Mouse (Mus musculus): ENCODE data around the gene Klk13. TPM values are rescaled to one million over a fixed set of nuclear protein-coding genes. Genes with fewer than 3 reads are reported as not detected.

The Klk13 gene
- polyA plus RNA-seq, 1 experiment from 2014 or later = 0.16 TPM

DNA sequence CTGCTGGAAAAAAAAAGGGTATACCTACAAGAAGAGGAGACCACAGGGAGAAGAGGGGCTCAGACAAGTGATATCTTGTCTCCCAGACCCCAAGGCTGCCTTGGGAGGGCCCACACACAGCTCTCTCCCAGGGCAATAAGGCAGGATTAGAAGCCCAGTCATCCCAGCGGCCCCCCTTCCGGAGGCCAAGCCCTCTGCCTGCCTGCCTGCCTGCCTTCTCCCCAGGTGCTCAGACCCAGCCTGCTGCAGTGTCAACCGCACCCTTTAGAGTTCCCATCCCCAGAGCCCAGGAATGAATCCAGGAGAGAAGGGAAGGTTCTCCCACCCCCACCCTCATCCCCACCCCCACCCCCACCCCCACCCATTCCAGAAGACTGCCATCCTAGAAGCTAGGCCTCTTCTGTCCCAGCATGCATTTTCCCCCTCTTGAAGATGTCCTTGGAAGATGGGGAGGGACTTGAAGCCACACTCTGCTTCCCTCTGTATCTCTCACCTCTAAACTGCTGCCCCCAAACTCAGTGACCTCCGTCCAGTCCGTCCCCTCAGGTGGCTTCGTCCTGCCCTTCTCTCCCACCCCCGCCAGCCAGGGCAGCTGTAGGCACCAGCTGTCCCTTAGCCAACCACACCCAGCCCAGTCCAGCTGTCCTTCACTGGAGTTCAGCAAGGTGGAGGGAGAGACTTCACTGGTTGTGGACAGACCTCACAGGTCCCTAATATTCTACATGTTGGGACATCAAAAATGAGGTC is 63.1 kb downstream of the Klk13 start:
- Histone ChIP-seq H3K4me2 (ENCODE audit: low read length) (no peak overlapping the region), H3K27me3 (replicated peaks; ENCODE audit: control insufficient read depth, insufficient read depth, low read length) (no peaks in the 10 kb centered on the region), H3K4me1 (ENCODE audit: control insufficient read depth, insufficient read depth, low read depth, low read length) (no peaks in the 10 kb centered on the region), H3K9ac (ENCODE audit: low read depth, low read length) (no peak overlapping the region), H3K27ac (ENCODE audit: low read depth, low read length) (no peak overlapping the region), H3K9me3 (ENCODE audit: control insufficient read depth, low read length) (no peaks in the 10 kb centered on the region), H3K36me3 (ENCODE audit: control insufficient read depth, insufficient read depth, low read length) (no peaks in the 10 kb centered on the region), H3K4me3 (ENCODE audit: low read length) (no peak overlapping the region)
- 50% methylated on average over 7 of the region's 7 CpGs for WGBS
- ATAC-seq = no peak

DNA sequence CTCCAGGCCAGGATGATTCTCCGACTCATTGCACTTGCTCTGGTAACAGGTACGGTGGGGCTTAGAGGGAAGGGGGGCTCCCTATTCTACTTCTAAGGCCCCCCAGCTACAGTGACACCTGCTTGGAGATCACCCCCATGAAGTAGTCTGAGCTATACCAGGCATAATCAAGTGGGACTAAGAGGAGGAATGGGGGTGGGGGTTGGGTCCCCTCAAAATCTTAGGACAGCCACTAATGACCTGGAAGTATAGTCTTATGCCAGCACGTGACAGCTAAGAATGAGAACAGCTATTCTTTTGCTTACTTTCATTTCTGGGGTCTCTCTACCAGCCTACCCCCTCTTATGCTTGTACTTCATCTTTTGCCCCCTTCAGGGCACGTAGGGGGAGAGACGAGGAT is 64.1 kb downstream of the Klk13 start:
- 88% methylated on average over 5 of the region's 5 CpGs for WGBS
- H3K9me3 ChIP-seq (ENCODE audit: control insufficient read depth, low read length) = no peaks in the 10 kb centered on the region
- no peaks in the 10 kb centered on the region for H3K4me1 ChIP-seq (ENCODE audit: control insufficient read depth, insufficient read depth, low read depth, low read length)
- H3K4me3 ChIP-seq (ENCODE audit: low read length) = no peak overlapping the region
- H3K36me3 ChIP-seq (ENCODE audit: control insufficient read depth, insufficient read depth, low read length) = no peaks in the 10 kb centered on the region
- ATAC-seq = no peak
- no peak overlapping the region for H3K4me2 ChIP-seq (ENCODE audit: low read length)
- H3K27me3 ChIP-seq (replicated peaks; ENCODE audit: control insufficient read depth, insufficient read depth, low read length) = no peaks in the 10 kb centered on the region
- H3K27ac ChIP-seq (ENCODE audit: low read depth, low read length) = no peak overlapping the region
- no peak overlapping the region for H3K9ac ChIP-seq (ENCODE audit: low read depth, low read length)

Other genes with a start within 250 kb of the Klk13 start
- gene Vsig10l, start 249.4 kb upstream of the Klk13 start, polyA plus RNA-seq (2015; fragmentation: Nextera tagmentation; extraction: Ambion mirVana) = 20.4 and 26.1 TPM in 2 replicates
- 9.7 and 12.0 TPM in 2 replicates for gene Iglon5, start 222.5 kb upstream of the Klk13 start, polyA plus RNA-seq (2015; fragmentation: Nextera tagmentation; extraction: Ambion mirVana)
- gene 4931406B18Rik, start 206.6 kb upstream of the Klk13 start, polyA plus RNA-seq (2015; fragmentation: Nextera tagmentation; extraction: Ambion mirVana) = 0.07 and 0.11 TPM in 2 replicates
- 1.3 and 1.9 TPM in 2 replicates for gene Cd33, start 168.1 kb upstream of the Klk13 start, polyA plus RNA-seq (2015; fragmentation: Nextera tagmentation; extraction: Ambion mirVana)
- gene Zfp658, start 150.3 kb upstream of the Klk13 start, polyA plus RNA-seq (2015; fragmentation: Nextera tagmentation; extraction: Ambion mirVana) = 6.9 and 7.9 TPM in 2 replicates
- gene Zfp719, start 133.0 kb upstream of the Klk13 start, polyA plus RNA-seq (2015; fragmentation: Nextera tagmentation; extraction: Ambion mirVana) = 14.4 and 16.2 TPM in 2 replicates
- gene Zfp819, start 105.4 kb upstream of the Klk13 start, polyA plus RNA-seq (2015; fragmentation: Nextera tagmentation; extraction: Ambion mirVana) = 0.45 and 0.46 TPM in 2 replicates
- 0.10 TPM in 1 of 2 replicates, not detected in the other for gene Ceacam18, start 77.9 kb upstream of the Klk13 start, polyA plus RNA-seq (2015; fragmentation: Nextera tagmentation; extraction: Ambion mirVana)
- gene Siglece, start 52.4 kb upstream of the Klk13 start, polyA plus RNA-seq (2015; fragmentation: Nextera tagmentation; extraction: Ambion mirVana) = 0.31 and 0.41 TPM in 2 replicates
- 20.6 and 23.0 TPM in 2 replicates for gene Ctu1, start 40.6 kb upstream of the Klk13 start, polyA plus RNA-seq (2015; fragmentation: Nextera tagmentation; extraction: Ambion mirVana)
- gene Klk14, start 22.1 kb upstream of the Klk13 start, polyA plus RNA-seq (2015; fragmentation: Nextera tagmentation; extraction: Ambion mirVana) = not detected in 2 replicates
- gene Klk12, start 56.3 kb downstream of the Klk13 start, polyA plus RNA-seq (2015; fragmentation: Nextera tagmentation; extraction: Ambion mirVana) = not detected in 2 replicates
- 0.20 TPM in 1 of 2 replicates, not detected in the other for gene Klk11, start 62.0 kb downstream of the Klk13 start, polyA plus RNA-seq (2015; fragmentation: Nextera tagmentation; extraction: Ambion mirVana)
- 0.21 and 0.30 TPM in 2 replicates for gene Klk10, start 68.5 kb downstream of the Klk13 start, polyA plus RNA-seq (2015; fragmentation: Nextera tagmentation; extraction: Ambion mirVana)
- gene Klk9, start 79.3 kb downstream of the Klk13 start, polyA plus RNA-seq (2015; fragmentation: Nextera tagmentation; extraction: Ambion mirVana) = 0.10 and 0.31 TPM in 2 replicates
- gene Klk8, start 85.0 kb downstream of the Klk13 start, polyA plus RNA-seq (2015; fragmentation: Nextera tagmentation; extraction: Ambion mirVana) = 11.3 and 13.3 TPM in 2 replicates
- not detected in 2 replicates for gene Klk7, start 98.7 kb downstream of the Klk13 start, polyA plus RNA-seq (2015; fragmentation: Nextera tagmentation; extraction: Ambion mirVana)
- not detected in 2 replicates for gene Klk6, start 111.9 kb downstream of the Klk13 start, polyA plus RNA-seq (2015; fragmentation: Nextera tagmentation; extraction: Ambion mirVana)
- gene Klk5, start 129.4 kb downstream of the Klk13 start, polyA plus RNA-seq (2015; fragmentation: Nextera tagmentation; extraction: Ambion mirVana) = not detected in 2 replicates
- gene Klk4, start 168.6 kb downstream of the Klk13 start, polyA plus RNA-seq (2015; fragmentation: Nextera tagmentation; extraction: Ambion mirVana) = 4.4 and 4.5 TPM in 2 replicates
- gene Klk15, start 221.2 kb downstream of the Klk13 start, polyA plus RNA-seq (2015; fragmentation: Nextera tagmentation; extraction: Ambion mirVana) = not detected in 2 replicates
- not detected in 2 replicates for gene Klk1b8, start 238.1 kb downstream of the Klk13 start, polyA plus RNA-seq (2015; fragmentation: Nextera tagmentation; extraction: Ambion mirVana)

Measured in hindbrain, embryonic 16.5 days (tissue).